Mouse (Mus musculus) macrophage (primary cell): Measurements from ENCODE around the gene Sgms1. TPM values are rescaled to one million over a fixed set of nuclear protein-coding genes. Genes with fewer than 3 reads are reported as not detected.

Experiments
- H3K27ac ChIP-seq: fragments of 350-480 bp; formaldehyde crosslinking; 2 replicates; pipeline ENCODE4 v1.9.0; 2021
- H3K36me3 ChIP-seq: fragments of 350-480 bp; formaldehyde crosslinking; 2 replicates; pipeline ENCODE4 v1.9.0; 2021; ENCODE audit errors: inconsistent target
- H3K4me3 ChIP-seq: fragments of 350-480 bp; formaldehyde crosslinking; 2 replicates; pipeline ENCODE4 v1.9.0; 2021; ENCODE audit errors: inconsistent target
- H3K79me2 ChIP-seq: fragments of 350-480 bp; formaldehyde crosslinking; 2 replicates; pipeline ENCODE4 v1.9.0; 2021; ENCODE audit errors: inconsistent target
- WGBS: methylation state at CpG from one replicate; pipeline ENCODE4 v1.1.7; 2026; ENCODE audit warnings: inconsistent platforms; ENCODE audit not compliant: missing documents; 5-methylcytosine and 5-hydroxymethylcytosine counted together
- polyA plus RNA-seq: library from polyadenylated mRNA; stranded (reverse); fragments of 250-400 nt; gene quantifications from 3 replicates; pipeline ENCODE4 v1.2.4, GENCODE M21; 2018; ENCODE audit warnings: inconsistent platforms

The Sgms1 gene
- polyA plus RNA-seq, 1 experiment from 2014 or later: 20.7 TPM

DNA sequence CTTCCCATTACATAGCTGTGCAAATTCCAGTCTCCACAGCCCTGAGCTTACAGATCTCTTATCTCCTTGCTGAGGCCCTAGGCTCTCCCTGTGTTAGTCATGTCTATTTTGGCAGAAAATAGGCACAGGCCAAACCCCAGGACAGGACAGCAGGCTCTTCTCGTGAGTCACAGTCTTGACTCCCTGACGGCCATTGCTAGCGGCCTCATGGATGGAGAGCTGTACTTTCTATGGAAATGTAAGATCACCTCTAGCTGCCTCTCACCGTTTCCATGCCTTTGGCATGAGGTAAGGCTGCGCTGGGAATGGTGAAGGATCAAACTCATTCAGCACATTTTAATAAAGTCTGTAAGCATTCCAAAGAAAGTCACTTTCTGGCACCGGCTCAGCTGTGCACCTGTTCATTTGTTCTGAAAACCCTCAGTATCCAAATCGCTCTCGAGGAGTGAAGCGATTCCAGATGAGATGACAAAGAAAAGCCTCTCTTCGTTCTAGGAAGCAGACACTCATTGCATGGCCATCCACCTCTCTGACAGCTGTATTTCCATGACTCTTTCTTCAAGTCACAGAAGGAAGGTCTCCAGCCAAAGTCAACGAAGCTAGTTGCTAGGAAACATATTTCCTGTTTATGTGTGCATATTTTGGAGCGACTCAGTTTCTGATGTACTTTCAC lies 97.3 kb downstream of the Sgms1 start:
- 50% methylated on average over 11 of the region's 12 CpGs for WGBS
- Histone ChIP-seq H3K79me2 (no peaks in the 10 kb centered on the region), H3K4me3 (peak overlapping the region; percentile 26; the same call in 1 of the 2 replicates), H3K27ac (peak overlapping the region; percentile 68), H3K36me3 (no peaks in the 10 kb centered on the region)

DNA sequence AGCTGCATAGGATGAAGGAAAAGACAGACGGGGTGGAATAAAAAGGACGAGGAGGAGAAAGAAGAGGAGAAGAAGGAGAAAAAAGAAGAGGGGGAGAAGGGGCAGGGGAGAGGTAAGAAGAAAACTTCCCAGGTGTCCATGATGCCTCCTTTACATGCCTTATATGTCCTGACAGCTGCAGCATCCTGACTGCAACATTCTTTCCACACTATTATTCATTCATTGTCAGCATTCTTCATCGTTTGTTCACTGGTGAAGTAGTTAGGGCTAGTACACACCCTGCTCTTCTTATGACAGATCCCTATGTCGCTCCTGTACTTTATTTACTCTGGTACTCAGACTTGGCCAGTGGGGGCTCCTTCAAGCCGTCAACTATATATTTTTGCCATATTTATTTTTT lies 98.4 kb downstream of the Sgms1 start:
- Histone ChIP-seq H3K79me2 (no peaks in the 10 kb centered on the region), H3K27ac (no peak overlapping the region), H3K4me3 (no peak overlapping the region), H3K36me3 (no peaks in the 10 kb centered on the region)
- WGBS: 98% methylated on average over 5 of the region's 5 CpGs

DNA sequence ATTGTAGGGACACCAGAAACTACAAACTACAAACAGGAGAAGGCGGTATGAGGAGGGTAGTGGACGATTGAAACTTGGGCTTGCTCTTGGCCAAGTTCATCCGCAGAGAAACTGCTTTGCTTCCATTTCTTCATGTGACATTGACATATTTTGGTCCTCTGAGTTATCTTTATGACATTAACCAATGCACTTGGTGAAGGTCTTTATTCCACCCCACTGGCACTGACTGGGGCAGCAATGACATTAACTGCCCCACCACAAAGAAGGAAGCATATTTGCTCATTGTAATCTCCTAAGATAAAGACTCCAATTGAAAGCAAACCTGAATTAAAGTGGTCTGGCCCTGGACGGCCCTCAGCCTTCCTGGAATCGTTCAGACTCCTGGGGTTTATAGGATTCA lies 100.6 kb downstream of the Sgms1 start:
- 90% methylated on average over 5 of the region's 5 CpGs for WGBS
- H3K4me3 ChIP-seq: no peak overlapping the region
- H3K79me2 ChIP-seq: no peaks in the 10 kb centered on the region
- H3K36me3 ChIP-seq: no peaks in the 10 kb centered on the region
- no peak overlapping the region for H3K27ac ChIP-seq

DNA sequence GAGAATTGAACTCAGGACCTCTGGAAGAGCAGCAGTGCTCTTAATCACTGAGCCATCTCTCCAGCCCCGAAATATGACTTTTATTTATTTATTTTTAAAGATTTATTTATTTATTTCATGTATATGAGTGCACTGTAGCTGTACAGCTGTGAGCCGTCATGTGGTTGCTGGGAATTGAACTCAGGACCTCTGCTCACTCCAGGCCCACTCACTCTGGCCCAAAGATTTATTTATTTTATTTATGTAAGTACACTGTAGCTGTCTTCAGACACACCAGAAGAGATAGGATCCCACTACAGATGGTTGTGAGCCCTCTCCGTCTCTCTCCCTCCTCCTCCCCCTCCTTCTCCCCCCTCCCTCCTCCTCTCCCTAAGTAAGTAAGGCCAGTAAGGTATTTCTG lies 101.7 kb downstream of the Sgms1 start:
- WGBS: 89% methylated on average over 2 of the region's 3 CpGs
- H3K4me3 ChIP-seq: no peak overlapping the region
- no peaks in the 10 kb centered on the region for H3K36me3 ChIP-seq
- no peaks in the 10 kb centered on the region for H3K79me2 ChIP-seq
- H3K27ac ChIP-seq: no peak overlapping the region

DNA sequence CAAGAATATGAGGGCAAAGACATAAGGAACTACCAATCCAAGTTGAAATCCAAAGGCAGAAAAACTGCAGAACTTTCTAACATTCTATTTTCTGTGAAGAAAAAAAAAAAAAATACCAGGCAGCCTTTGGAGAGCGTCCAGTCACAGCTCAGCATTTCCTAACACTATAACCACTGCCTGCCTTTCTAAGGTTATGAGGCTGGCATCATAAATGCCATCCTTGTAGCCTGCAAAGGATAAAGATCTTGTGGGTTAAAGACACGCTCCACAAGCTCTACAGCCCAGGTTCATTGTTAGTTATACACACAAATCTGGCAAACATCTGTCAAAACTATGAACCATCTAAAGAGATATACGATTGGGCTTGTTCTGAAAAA lies 104.1 kb downstream of the Sgms1 start:
- Histone ChIP-seq H3K36me3 (no peaks in the 10 kb centered on the region), H3K4me3 (no peak overlapping the region), H3K27ac (no peak overlapping the region), H3K79me2 (no peaks in the 10 kb centered on the region)
- WGBS: 74% methylated on average over 3 of the region's 3 CpGs

DNA sequence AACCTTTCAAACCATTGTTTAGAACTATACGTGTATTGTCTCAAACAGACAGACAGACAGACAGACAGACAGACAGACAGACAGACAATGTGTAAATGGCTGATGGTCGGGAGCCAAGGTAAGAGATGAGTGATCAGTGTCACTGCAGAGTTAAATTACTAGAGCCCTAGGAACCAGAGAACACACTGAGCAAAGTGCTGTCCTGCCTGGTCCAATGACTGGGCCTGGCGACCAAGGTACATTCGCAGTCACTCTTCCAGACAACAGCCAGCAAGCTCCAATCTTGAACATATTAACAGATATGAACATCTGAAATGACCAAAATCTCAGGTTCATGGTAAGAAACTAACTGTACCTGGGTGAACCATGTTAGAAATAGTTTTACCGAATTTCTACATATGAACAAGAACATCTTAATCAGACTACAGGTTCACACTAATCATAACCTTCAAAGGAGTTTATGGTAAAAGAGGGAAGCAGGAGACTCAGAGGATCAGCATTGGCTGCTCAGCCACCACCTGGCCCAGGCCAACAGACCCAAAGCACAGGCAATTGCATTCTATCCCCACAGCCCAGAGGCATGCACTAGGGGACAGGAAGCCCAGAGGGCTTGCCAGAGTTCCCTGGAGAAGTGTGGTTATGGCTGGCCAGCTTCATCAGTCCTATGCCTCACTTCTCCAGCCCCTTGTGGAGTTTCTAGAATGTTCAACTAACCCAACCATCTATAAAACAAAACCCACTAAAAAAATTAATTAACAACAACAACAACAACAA lies 104.6 kb downstream of the Sgms1 start:
- Histone ChIP-seq H3K79me2 (no peaks in the 10 kb centered on the region), H3K27ac (no peak overlapping the region), H3K36me3 (no peaks in the 10 kb centered on the region), H3K4me3 (no peak overlapping the region)
- 94% methylated on average over 5 of the region's 5 CpGs for WGBS

DNA sequence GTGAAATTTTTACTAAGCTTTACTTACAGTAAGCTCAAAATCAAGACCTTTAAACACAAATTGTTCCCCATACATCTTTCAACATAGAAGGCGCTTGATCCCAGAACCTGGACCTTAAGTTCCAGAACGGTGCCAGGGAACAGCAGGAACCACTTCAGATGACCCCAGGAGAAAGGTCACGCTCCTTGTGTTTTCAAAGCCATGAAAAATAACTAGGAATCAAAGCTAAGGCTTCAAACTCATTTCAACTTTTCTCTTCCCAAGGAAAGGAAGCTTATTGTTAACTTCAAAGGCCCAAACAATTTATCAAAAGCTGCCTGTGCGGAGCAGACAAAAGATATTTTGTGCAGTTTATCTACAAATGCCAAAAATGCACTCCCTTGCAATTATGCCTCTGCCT lies 107.6 kb downstream of the Sgms1 start:
- Histone ChIP-seq H3K79me2 (no peaks in the 10 kb centered on the region), H3K36me3 (no peaks in the 10 kb centered on the region), H3K27ac (peak overlapping the region; percentile 59), H3K4me3 (no peak overlapping the region)
- 93% methylated on average over 4 of the region's 4 CpGs for WGBS

DNA sequence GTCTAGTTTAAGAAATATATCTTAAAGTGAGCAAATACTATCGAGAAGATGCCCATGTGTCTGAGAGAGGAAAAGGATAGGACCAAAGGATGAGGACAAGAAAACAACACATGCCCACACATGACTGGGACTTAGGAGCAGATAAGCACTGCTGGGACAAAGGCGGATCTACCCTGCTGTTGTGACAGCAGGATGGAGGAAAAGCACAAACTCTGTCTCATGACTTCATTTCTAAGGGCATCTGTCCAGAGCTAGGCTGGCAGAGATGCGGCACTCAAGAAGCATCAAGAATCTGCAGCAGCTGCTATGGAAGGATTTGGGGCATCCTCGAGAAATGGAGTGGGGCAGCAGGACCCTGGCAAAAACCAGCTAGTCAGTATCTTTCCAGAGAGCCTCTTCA lies 109.1 kb downstream of the Sgms1 start:
- Histone ChIP-seq H3K4me3 (no peak overlapping the region), H3K36me3 (no peaks in the 10 kb centered on the region), H3K79me2 (no peaks in the 10 kb centered on the region; the same call in 1 of the 2 replicates), H3K27ac (peak overlapping the region; percentile 59)
- 97% methylated on average over 4 of the region's 4 CpGs for WGBS

DNA sequence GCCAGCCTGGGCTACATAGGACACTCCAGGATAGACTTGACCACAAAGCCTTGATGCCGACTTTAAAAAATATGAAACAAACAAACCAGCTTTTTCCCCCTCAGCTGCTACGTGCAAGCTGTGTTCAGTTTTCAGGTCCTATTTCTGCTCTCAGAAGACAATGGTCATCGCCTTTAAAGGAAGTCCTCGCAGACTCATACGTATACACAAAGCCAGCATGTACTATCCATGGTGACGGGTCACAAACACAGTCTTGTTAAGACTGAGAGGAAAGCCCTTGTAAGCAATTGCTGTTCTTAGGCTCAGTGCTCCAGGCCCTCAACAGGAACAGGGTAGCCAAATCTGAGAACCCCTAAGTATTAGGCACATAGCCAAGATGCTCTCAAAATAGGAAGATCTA lies 110.1 kb downstream of the Sgms1 start:
- no peaks in the 10 kb centered on the region for H3K36me3 ChIP-seq
- no peak overlapping the region for H3K27ac ChIP-seq
- no peak overlapping the region for H3K4me3 ChIP-seq
- 66% methylated on average over 3 of the region's 6 CpGs for WGBS
- no peaks in the 10 kb centered on the region; the same call in 1 of the 2 replicates for H3K79me2 ChIP-seq

DNA sequence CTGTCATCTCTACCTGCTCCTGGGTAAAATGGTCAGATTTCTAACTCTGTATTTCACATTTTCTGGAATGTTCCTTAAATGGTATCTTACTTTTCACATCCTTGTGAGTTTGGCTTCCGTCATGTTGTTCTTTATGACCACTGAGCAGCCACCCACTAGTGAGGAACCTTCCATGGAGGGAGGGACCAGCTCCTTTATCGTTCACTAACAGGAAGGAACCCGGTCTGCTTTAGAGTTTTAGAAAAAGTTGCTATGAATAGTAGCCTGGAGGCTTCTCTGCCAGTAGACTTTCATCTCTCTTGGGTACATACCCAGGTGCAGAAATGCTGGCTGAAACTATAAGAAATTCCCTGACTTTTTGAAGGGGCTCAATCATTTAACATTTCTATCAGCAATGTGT lies 111.6 kb downstream of the Sgms1 start:
- H3K36me3 ChIP-seq: no peaks in the 10 kb centered on the region
- H3K27ac ChIP-seq: peak overlapping the region; percentile 50
- H3K79me2 ChIP-seq: no peaks in the 10 kb centered on the region; the same call in 1 of the 2 replicates
- H3K4me3 ChIP-seq: no peak overlapping the region
- 41% methylated on average over 3 of the region's 3 CpGs for WGBS

DNA sequence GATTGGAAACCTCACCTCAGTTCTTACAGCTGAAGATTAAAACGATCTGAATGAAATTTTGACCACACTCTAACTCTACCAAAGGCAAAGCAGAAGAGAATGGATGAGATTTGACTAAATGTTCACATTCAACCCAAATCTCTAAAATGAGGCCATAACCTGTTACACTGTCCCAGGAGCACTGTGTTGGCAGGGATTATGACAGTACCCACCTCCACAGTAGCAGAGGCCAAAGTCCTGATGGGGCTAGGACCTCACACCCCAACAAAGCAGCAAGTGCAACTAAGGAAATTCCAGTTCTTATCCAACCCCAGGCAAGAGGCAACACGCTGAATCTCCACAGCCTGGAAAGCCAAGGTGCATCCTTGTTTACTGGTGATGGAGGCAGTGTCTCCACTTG lies 112.2 kb downstream of the Sgms1 start:
- Histone ChIP-seq H3K79me2 (no peaks in the 10 kb centered on the region; the same call in 1 of the 2 replicates), H3K27ac (peak overlapping the region; percentile 50), H3K4me3 (no peak overlapping the region), H3K36me3 (no peaks in the 10 kb centered on the region)
- 83% methylated on average over 2 of the region's 2 CpGs for WGBS

DNA sequence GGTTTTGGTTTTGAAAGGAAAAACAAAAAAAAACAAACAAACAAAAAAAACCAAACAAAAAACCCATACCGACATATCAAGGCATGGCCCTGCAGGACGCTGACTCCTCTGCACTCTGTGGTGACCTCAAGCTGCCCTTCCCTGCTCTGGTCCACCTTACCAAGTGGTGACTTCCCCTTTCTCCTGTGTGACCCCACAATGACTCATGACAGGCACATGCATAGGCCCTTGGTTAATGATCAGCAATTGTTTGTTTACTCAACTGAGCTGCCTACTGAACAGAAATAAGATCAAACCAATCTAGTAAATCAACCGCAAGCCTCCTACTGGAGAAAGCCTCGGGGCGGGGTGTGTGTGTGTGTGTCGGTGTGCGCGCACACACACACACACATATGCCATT lies 112.7 kb downstream of the Sgms1 start:
- no peak overlapping the region for H3K4me3 ChIP-seq
- 44% methylated on average over 3 of the region's 8 CpGs for WGBS
- no peaks in the 10 kb centered on the region for H3K36me3 ChIP-seq
- H3K27ac ChIP-seq: peak overlapping the region; percentile 50
- H3K79me2 ChIP-seq: no peaks in the 10 kb centered on the region; the same call in 1 of the 2 replicates

DNA sequence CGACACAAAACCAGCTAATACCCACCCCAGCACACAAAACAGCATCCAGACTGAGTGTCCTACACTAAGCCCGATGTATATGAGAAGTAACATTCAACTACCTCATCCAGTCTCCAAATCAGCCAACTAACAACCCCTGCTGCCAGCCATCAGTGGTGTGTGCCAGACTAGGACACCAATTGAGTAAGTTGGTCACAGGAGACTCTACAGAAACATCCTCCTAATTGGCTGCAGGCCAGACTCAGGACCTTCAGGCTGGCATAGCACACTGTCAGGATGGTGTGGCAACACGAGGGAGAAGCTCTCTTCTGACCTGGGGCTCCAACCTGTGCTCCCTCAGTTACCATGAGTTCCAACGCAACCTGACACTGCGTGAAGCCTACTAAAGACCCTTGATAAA lies 113.3 kb downstream of the Sgms1 start:
- H3K36me3 ChIP-seq: no peaks in the 10 kb centered on the region
- H3K79me2 ChIP-seq: no peaks in the 10 kb centered on the region; the same call in 1 of the 2 replicates
- peak overlapping the region; percentile 50 for H3K27ac ChIP-seq
- WGBS: 84% methylated on average over 5 of the region's 5 CpGs
- no peak overlapping the region for H3K4me3 ChIP-seq

DNA sequence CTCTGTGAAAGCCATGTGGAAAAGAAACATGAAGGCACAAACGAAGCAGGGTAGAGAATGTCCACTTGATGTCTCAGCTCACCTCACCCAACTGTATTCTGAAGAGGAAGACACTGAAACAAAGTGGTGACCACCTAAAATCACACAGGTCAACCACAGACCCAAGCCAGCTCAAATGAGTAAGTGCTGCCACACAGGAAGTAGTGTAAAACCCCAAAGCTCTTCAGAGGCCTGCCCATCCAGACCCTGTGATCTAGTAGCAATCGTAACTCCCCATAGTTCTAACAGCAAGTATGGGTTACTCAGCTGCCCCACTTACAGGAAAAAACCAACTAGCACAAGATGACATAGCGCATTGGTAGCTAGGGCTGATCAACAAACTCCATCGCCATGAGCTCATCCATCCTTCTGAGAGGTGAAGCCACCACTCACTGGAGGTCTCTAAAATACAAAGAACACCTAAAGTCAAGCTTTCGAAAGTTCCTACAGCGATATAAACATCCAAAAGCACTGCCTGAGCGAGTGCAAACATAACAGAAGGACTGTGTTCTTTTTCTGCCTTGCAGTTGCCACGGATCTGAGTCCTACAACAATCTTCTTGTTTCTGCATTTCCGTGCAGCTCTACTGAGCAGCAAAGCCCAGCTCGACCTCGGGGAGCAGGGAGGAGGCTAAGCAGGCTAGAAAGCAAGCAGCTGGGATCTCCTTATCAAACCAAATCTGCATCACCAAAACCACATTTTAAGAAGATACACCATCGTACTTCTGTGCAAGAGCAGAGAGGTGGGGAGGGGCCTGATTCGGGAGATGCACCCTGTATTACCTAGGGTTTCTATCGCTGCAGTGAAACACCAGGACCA lies 114.2 kb downstream of the Sgms1 start:
- Histone ChIP-seq H3K36me3 (no peaks in the 10 kb centered on the region), H3K27ac (peak overlapping the region; percentile 50), H3K4me3 (no peak overlapping the region), H3K79me2 (no peaks in the 10 kb centered on the region; the same call in 1 of the 2 replicates)
- WGBS: 46% methylated on average over 14 of the region's 14 CpGs
